Mouse (Mus musculus) thymus, postnatal 0 days (tissue): ENCODE data around the gene Gm13941. TPM values are rescaled to one million over a fixed set of nuclear protein-coding genes. Genes with fewer than 3 reads are reported as not detected.
A peak's percentile ranks its signal among the peaks of the same experiment; 100 is the strongest.

ENCODE experiments used
- DNase-seq: peaks from one replicate; pipeline ENCODE4 v3.0.0-alpha.2; 2015; ENCODE audit warnings: low spot score
- polyA plus RNA-seq: library from polyadenylated mRNA; unstranded; fragments of >200 nt; fragmentation: Nextera tagmentation; extraction: Ambion mirVana; gene quantifications from 2 replicates; pipeline ENCODE4 v1.2.1, GENCODE M21; 2015

The Gm13941 gene
- not detected in 2 replicates for polyA plus RNA-seq

- no peak for DNase-seq
Measured at GRCm38 (mm10) chr2:111105882-111106281, at the start of gene Gm13941. Gene Gm13941 (minus strand): TSS chr2:111105982.

- DNase-seq, result no peak
Measured at GRCm38 (mm10) chr2:111152836-111153235, 47.1 kb upstream of the Gm13941 start, which contains the start of gene Gm15130. Gene Gm15130 (minus strand): TSS chr2:111152936.

GRCm38 (mm10) chr2:111135739-111136138 lies 30.0 kb upstream of the Gm13941 start:
- DNase-seq, result no peak

- peak; percentile 8 for DNase-seq
Measured at GRCm38 (mm10) chr2:111058586-111059261, 47.1 kb downstream of the Gm13941 start.

Other genes with a start within 250 kb of the Gm13941 start
- gene Ano3, start 155.1 kb downstream of the Gm13941 start, polyA plus RNA-seq, result 0.03 TPM in 2 replicates
- gene Gm15130, start 47.0 kb upstream of the Gm13941 start, polyA plus RNA-seq, result not detected in 2 replicates
- not detected in 2 replicates for gene 4930430A15Rik, start 123.6 kb upstream of the Gm13941 start, polyA plus RNA-seq
- gene Olfr1275, start 129.3 kb upstream of the Gm13941 start, polyA plus RNA-seq, result not detected in 2 replicates
- not detected in 2 replicates for gene Olfr1276, start 148.5 kb upstream of the Gm13941 start, polyA plus RNA-seq
- gene Olfr1277, start 168.1 kb upstream of the Gm13941 start, polyA plus RNA-seq, result not detected in 2 replicates
- not detected in 2 replicates for gene Olfr1278, start 184.2 kb upstream of the Gm13941 start, polyA plus RNA-seq
- not detected in 2 replicates for gene Olfr1279, start 194.7 kb upstream of the Gm13941 start, polyA plus RNA-seq
- gene Olfr1280, start 208.0 kb upstream of the Gm13941 start, polyA plus RNA-seq, result not detected in 2 replicates
- not detected in 2 replicates for gene Olfr1281, start 220.5 kb upstream of the Gm13941 start, polyA plus RNA-seq
- not detected in 2 replicates for gene Olfr1282, start 230.1 kb upstream of the Gm13941 start, polyA plus RNA-seq